Mouse (Mus musculus): Measurements from ENCODE around the gene Gm49393.

DNA sequence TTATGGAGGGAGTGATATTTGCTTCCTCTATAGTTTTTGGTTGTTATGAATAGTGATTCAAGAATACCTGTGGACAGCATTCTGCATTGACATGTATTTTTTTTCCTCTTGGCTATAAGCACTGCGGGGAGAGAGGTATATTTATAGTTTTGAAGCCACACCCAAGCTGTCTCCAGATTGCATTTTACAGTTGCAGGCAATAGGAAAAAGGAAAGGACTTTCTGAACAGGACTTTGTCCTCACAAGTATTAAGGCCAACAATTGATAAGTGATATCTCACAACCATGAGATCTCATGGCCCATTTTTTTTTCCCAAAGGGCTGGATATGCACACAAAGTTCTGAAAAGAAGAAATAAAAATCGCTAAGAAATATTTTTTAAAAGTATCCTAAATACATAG is 125.7 kb downstream of the Gm49393 start:
- TF ChIP-seq POLR2A (IDR thresholded peaks at IDR 0.05; ENCODE audit: control insufficient read depth, low read depth, low read length) (no peak), CTCF (IDR thresholded peaks at IDR 0.05; ENCODE audit: control insufficient read depth, insufficient read depth, insufficient replicate concordance, low read depth, low read length) (no peak)

Data from testis, adult 2 months (tissue).